Mouse (Mus musculus): ENCODE results near the gene Stat1.

Stat1 gene

DNA sequence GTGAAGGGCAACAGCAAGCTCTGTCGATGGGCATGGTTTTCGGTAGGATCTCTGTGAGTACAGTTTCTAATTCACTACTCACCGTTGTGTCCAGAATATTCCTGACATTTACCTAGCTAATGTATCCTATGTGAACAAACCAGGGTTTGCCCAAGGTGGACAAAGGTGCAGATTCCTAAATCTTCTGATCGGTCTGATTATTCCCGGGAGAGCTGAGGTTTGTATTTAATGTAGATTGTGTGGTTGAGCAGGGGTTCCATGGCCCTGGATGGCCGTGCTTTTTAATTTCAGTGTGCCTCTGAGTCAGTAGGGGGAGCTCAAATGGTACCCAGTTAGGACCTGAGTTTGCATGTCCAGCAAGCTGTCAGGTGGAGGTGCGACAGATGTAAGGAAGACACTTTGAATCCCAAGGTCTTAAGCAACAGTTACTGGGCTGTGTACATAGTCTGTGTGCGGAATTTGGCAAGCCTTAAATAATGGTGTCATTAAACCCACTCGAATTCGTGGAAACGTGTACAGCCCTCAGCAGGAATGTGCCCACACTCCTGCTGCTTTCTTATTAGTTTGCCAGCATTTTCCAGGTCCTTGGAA lies 12.6 kb downstream of the Stat1 start:
- DNase-seq (ENCODE audit: low read depth, low spot score): no peak

DNA sequence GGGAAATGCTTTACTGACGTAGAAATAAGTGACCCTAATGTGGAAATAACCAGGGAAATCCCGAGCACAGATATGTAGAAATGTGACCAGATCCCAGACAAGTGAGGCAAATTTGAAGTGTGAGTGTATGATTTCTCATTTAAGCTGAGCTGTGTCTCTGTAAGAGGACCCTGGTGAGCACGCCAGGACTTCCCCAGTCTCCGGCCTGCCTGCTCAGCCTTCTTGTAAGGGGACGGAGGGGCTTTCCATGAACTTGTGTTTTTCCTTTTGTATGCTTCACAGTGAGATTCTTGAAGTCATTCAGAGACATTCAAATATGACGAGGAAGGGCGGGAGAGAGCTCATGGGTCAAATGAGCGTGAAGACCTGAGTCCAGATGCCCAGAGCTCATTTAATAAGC lies 14.0 kb downstream of the Stat1 start:
- peak; percentile 52 for DNase-seq (ENCODE audit: low read depth, low spot score)

GRCm38 (mm10) chr1:52137292-52137691 lies 18.1 kb downstream of the Stat1 start:
- DNase-seq (ENCODE audit: low read depth, low spot score): no peak

DNA sequence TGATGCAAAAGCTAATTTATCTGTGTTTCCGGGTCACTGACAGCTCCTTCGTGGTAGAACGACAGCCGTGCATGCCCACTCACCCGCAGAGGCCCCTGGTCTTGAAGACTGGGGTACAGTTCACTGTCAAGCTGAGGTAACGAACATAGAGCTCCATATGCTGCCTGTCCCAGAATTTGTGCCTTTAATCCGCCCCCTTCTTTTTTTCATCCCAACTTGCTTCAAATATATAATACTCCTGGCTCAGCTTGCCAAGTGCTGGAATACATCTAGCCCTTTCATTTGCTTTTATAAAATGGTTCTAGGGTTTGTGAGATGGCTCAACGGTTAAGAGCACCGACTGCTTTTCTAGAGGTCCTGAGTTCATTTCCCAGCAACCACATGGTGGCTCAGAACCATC lies 21.3 kb downstream of the Stat1 start:
- no peak for DNase-seq (ENCODE audit: low read depth, low spot score)

DNA sequence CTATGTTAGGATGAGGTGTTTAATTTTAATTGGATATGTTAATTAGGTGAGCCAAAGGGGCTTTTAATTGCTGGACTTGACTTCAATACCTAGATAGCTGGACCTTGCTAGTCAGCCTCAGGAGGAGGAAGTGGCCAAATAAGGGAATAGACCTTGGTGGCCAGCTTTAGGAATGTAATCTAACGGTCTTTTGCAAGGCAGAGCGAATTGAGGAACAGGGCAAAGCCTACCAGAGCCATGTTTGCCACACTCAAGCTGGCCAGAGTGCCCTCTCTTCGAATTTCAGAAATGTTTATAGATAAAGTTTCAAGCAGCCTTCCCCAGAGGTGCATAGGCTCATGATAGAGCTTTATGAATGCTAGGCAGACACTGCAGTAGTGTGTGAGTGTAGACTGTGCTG lies 22.2 kb downstream of the Stat1 start:
- DNase-seq (ENCODE audit: low read depth, low spot score): no peak

DNA sequence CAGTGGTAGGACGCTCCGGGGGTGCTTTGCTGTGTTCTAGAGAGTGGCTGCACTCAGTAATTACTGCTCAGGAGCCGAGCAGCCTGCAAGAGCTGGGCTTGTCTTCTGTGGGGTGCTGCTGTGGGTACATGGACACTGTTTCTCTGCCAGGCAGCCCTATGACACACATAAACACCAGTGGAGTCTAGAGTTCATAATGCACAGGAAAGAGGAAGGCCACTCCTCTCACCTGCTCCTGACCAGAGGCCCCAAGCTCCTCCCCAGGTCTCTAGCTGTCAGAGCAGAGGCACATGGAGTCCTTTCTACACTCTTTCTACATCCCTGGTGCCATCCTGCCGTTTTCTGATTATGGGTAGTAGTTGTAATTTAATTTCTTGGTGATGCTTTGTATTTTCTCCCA lies 22.9 kb downstream of the Stat1 start:
- DNase-seq (ENCODE audit: low read depth, low spot score): no peak

GRCm38 (mm10) chr1:52143191-52143590 lies 24.0 kb downstream of the Stat1 start:
- DNase-seq (ENCODE audit: low read depth, low spot score): no peak

DNA sequence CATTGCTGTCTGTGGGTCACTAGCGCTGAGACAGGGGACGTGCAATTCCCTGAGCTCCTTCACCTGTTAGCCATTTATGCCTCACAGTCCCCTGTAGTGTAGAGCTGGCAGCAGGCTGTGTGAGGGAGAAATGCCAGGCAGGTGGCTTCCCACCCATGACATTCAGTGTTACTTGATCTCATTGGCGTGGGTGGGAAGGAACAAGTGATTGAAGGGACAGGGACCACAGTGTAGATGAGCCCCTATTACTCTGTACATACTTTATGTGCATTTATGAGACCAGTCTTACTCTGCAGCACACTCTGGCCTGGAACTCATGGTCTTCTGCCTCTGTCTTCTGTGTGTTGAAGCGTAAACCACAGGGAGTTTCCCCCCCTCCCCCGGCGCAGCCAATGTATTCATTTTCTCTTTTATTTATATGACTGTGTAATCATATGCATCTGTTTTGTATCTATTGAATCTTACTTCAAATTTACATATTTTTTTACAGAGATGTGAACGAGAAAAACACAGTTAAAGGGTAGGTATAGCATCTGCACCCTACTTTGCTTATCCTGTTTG lies 24.4 kb downstream of the Stat1 start:
- DNase-seq (ENCODE audit: low read depth, low spot score): peak; percentile 66

- no peak for DNase-seq (ENCODE audit: low read depth, low spot score)
These were observed 25.7 kb downstream of the Stat1 start for GRCm38 (mm10) chr1:52144907-52145306.

GRCm38 (mm10) chr1:52146214-52146970 lies 27.2 kb downstream of the Stat1 start:
- peak; percentile 80 for DNase-seq (ENCODE audit: low read depth, low spot score)

- no peak for DNase-seq (ENCODE audit: low read depth, low spot score)
These were observed 28.2 kb downstream of the Stat1 start for GRCm38 (mm10) chr1:52147431-52147830.

DNA sequence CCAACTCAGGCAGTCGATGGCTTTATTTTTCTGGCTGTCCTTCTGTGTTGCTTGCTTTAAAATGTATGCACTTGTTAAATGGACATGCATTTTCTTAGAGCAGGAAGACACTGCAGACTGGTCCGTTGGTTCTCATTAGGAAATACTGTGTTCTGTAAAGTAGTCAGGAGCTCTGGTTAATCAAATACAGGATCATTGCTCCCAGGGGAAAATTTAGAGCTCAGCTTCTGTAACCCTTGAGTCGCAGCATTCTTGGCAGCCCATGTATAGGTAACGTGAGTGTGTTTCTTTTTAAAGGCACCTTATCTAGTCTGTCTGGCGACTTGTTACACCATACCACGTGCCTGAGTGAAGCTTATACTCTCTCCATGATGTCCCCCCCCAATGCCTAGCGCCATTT lies 28.9 kb downstream of the Stat1 start:
- no peak for DNase-seq (ENCODE audit: low read depth, low spot score)

DNA sequence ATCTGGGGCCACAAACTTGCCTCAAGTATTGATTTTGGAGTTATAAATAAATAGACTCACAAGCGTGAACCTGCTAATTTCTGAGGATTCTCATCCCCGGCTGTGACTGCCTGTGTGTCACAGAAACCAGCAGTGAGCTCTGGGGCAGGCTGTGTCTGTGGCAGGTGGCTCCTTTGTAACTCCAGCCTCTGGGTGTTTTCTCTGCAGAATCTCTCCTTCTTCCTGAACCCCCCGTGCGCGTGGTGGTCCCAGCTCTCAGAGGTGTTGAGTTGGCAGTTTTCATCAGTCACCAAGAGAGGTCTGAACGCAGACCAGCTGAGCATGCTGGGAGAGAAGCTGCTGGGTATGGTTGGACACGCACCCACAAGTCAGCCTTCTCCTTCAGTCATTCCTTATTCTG lies 29.5 kb downstream of the Stat1 start:
- DNase-seq (ENCODE audit: low read depth, low spot score): no peak

DNA sequence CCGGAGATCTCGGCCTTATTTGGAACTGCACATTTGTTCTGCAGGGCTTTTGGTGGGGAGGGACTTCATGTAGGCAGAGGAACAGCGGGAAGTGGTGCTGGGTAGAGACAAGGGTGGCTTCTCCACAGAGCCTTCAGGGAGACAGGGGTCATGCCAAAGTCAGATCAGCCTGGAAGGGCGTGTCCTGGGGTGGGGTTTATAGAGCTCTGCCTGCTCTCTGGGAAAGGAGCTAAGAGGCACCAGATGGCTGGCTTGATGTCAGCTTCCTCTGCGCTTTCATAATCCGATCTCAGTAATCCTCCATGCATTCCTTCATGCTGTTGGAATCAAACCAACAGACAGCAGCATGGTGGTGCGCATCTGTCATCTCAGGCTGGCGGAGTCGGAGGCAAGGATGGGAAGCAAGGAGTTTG lies 30.7 kb downstream of the Stat1 start:
- peak; percentile 29 for DNase-seq (ENCODE audit: low read depth, low spot score)

DNA sequence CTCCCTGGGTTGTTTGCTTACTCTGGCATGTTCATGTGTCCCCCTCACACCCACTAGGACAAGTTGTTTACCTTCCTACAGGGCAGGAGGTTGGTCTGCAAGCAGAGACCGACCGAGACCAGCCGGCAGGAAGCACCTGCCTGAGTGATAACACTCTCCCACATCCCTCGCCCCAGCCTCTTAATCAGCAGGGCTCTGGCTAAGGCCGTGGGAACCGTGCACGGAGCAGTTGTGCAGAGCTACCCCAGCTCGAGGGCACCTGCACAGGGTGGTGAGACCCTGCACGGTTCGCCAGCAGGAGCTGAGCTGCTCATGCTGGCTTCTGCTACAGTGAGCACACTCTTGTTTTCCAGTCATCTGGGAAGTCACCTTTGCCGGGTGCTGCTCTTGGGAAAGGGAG lies 31.4 kb downstream of the Stat1 start:
- DNase-seq (ENCODE audit: low read depth, low spot score): peak; percentile 42

- no peak for DNase-seq (ENCODE audit: low read depth, low spot score)
These were observed 31.9 kb downstream of the Stat1 start for GRCm38 (mm10) chr1:52151166-52151565.

DNA sequence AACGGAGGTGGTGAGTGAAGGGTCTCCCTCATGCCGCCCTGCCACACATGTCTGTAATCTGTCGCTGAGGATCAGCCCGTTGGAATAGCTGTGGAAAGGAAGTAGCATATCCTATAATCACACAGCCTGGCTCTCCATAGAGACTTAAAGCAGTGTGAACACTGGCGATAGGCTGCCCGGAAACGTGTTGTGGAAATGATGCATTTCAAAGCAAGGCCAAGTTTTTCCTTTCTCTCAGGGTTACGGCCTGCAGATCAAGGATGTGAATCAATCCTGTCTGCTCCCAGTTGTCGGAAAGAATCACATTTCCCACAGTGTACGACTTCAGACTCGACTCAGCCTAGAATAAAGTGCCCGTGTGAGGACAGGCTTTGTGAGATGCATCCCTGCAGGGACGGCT lies 33.1 kb downstream of the Stat1 start:
- DNase-seq (ENCODE audit: low read depth, low spot score): no peak

DNA sequence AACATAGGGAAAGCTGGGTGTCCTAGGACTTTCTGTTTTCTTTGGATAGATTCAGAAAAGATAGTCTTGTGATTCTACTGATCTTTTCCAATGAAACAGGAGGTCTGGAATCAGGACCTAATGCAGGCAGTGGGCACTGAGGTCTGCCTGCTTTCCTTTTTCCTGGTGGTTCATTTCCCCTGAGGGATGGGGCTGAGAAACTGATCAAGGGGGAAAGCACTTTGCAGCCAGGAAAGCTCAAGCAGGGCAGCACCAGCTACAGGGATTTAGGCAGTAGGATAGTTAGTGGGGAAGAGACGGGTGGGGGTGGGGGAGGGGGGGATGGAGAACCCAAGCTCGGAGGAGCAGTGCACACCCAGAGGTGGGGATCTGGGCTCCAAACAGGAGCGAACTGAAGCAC lies 33.7 kb downstream of the Stat1 start:
- DNase-seq (ENCODE audit: low read depth, low spot score): no peak

GRCm38 (mm10) chr1:52154890-52155289 lies 35.6 kb downstream of the Stat1 start:
- DNase-seq (ENCODE audit: low read depth, low spot score): no peak

- DNase-seq (ENCODE audit: low read depth, low spot score): no peak
These were observed 37.1 kb downstream of the Stat1 start for GRCm38 (mm10) chr1:52156351-52156750.

DNA sequence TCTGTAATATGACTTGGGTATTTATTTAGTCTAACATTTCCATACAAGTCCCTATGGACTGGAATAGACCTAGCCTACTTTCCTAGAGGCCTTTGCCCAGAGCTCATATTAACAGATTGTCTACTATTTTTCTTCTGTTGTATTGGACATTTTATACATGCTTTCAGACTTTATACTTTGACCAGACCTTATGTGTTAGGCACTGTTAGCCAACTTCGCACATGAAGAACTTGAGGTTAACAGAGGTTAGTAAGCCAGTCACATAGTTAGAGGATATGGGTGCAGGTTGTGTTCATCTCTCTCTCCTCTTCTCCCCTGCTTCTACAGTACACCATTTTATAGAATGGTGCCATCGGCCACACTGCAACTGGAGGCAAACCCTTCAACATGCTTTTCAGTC lies 38.8 kb downstream of the Stat1 start:
- no peak for DNase-seq (ENCODE audit: low read depth, low spot score)

DNA sequence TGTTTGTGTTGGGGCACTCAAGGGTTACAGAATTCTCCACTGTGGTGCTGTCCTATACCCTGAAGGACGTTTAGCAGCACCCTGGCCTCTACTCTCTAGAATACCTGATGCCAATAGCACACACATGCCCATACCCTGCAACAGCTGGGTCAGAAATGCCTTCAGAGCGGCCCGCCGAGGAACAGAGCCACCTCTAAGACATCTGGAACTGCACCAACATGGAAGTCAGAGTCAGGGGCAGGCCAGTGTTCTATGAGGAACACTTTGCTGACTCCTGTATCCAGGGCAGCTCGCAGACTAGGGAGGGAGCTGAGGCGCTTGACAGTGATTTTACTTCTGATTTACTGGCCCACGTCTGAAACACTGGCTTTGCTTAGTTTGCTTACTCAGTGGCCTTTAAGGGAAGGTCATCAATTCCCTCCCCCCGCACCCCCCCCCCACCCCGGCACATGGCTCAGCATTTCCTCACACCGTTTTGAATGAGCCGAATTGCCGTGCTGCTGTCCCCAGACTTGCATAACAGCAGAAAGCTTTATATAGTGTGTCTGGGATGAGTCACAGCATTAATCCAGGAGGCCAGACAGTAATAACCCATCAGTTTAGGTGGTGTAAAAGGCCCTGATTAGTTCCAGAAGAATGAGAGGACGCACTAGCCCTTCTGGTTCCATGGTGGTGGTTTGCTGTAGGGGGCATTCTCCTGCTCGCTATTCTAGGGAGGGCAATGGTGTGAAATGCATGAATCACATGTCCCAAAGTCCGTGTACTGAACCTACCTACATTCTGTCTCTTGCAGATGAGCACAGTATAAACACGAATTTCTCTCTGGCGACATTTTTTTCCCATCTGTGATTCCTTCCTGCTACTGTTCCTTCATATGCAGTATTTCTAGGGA lies 39.5 kb downstream of the Stat1 start:
- no peak for DNase-seq (ENCODE audit: low read depth, low spot score)

All from CD4-positive, CD25-positive, alpha-beta regulatory T cell, adult 2 months (primary cell).